Mouse (Mus musculus) ES-Bruce4 (cell line): ENCODE data around the gene Mcoln3. TPM values are rescaled to one million over a fixed set of nuclear protein-coding genes. Genes with fewer than 3 reads are reported as not detected.

Experiments
- H3K27ac ChIP-seq: 2 replicates; pipeline ENCODE4 v1.5.1; 2012; ENCODE audit warnings: low read length, inconsistent platforms; ENCODE audit not compliant: insufficient read depth
- H3K27me3 ChIP-seq: 2 replicates; pipeline ENCODE4 v1.6.1; 2012; ENCODE audit warnings: mild to moderate bottlenecking, low read length, inconsistent platforms; ENCODE audit not compliant: control insufficient read depth, poor library complexity, insufficient read depth, severe bottlenecking
- H3K36me3 ChIP-seq: 2 replicates; pipeline ENCODE4 v1.6.1; 2012; ENCODE audit warnings: inconsistent platforms, mild to moderate bottlenecking, low read length, moderate library complexity; ENCODE audit not compliant: control insufficient read depth, poor library complexity, insufficient read depth, severe bottlenecking
- H3K4me1 ChIP-seq: one replicate; pipeline ENCODE4 v1.8.1; 2011; ENCODE audit warnings: low read length; ENCODE audit not compliant: control insufficient read depth, insufficient read depth
- H3K4me3 ChIP-seq: 2 replicates; pipeline ENCODE4 v1.5.1; 2011; ENCODE audit warnings: low read depth, mild to moderate bottlenecking, low read length
- H3K9ac ChIP-seq: 2 replicates; pipeline ENCODE4 v1.6.1; 2012; ENCODE audit warnings: low read depth, mild to moderate bottlenecking, inconsistent platforms; ENCODE audit not compliant: poor library complexity, severe bottlenecking
- H3K9me3 ChIP-seq: replicated peaks from 2 replicates; pipeline ENCODE4 v1.6.1; 2012; ENCODE audit warnings: mild to moderate bottlenecking, low read length, inconsistent platforms; ENCODE audit not compliant: control insufficient read depth, poor library complexity, insufficient read depth, severe bottlenecking
- CTCF ChIP-seq: IDR thresholded peaks from one replicate; pipeline ENCODE4 v1.8.1; 2011; ENCODE audit warnings: low read depth, low read length
- EP300 ChIP-seq: IDR thresholded peaks from 2 replicates; pipeline ENCODE4 v1.6.1; 2011; ENCODE audit warnings: low read depth, low read length; ENCODE audit not compliant: insufficient read depth
- POLR2A ChIP-seq: IDR thresholded peaks from one replicate; pipeline ENCODE4 v1.8.1; 2011; ENCODE audit warnings: low read length; ENCODE audit not compliant: insufficient read depth
- polyA plus RNA-seq: library from polyadenylated mRNA; stranded (reverse); fragments of >200 nt; gene quantifications from 2 replicates; pipeline ENCODE4 v1.2.4, GENCODE M21; 2011; ENCODE audit warnings: low read depth; ENCODE audit not compliant: missing spikeins, insufficient read depth, insufficient read length

Gene Mcoln3
- polyA plus RNA-seq, 1 experiment = 13.1 TPM

GRCm38 (mm10) chr3:146122807-146123463 is 5.7 kb downstream of the Mcoln3 start:
- H3K9me3 ChIP-seq = no peaks in the 10 kb centered on the region
- no peak overlapping the region for H3K27ac ChIP-seq
- TF ChIP-seq EP300 (no peak), POLR2A (no peak), CTCF (no peak)
- H3K36me3 ChIP-seq = no peaks in the 10 kb centered on the region
- no peak overlapping the region for H3K4me3 ChIP-seq
- no peaks in the 10 kb centered on the region for H3K4me1 ChIP-seq
- H3K27me3 ChIP-seq = no peaks in the 10 kb centered on the region; the same call in 1 of the 2 replicates
- H3K9ac ChIP-seq = no peak overlapping the region

- Histone ChIP-seq H3K4me3 (no peak overlapping the region), H3K27me3 (no peaks in the 10 kb centered on the region; the same call in 1 of the 2 replicates), H3K9ac (no peak overlapping the region), H3K27ac (no peak overlapping the region), H3K4me1 (no peaks in the 10 kb centered on the region), H3K9me3 (no peaks in the 10 kb centered on the region), H3K36me3 (no peaks in the 10 kb centered on the region)
- TF ChIP-seq EP300 (no peak), CTCF (no peak)
These were observed 6.2 kb downstream of the Mcoln3 start for GRCm38 (mm10) chr3:146123464-146123825.

- Histone ChIP-seq H3K9me3 (no peaks in the 10 kb centered on the region), H3K4me1 (no peaks in the 10 kb centered on the region), H3K27ac (no peak overlapping the region), H3K4me3 (no peak overlapping the region), H3K9ac (no peak overlapping the region), H3K36me3 (no peaks in the 10 kb centered on the region), H3K27me3 (no peaks in the 10 kb centered on the region; the same call in 1 of the 2 replicates)
- no peak for TF ChIP-seq EP300
- no peak for TF ChIP-seq CTCF
- TF ChIP-seq POLR2A = no peak
These were observed 10.0 kb downstream of the Mcoln3 start for GRCm38 (mm10) chr3:146127205-146127604.

GRCm38 (mm10) chr3:146134834-146135233 is 17.6 kb downstream of the Mcoln3 start:
- no peaks in the 10 kb centered on the region for H3K27me3 ChIP-seq
- no peak overlapping the region for H3K9ac ChIP-seq
- H3K9me3 ChIP-seq = no peaks in the 10 kb centered on the region
- no peaks in the 10 kb centered on the region for H3K36me3 ChIP-seq
- H3K4me1 ChIP-seq = no peaks in the 10 kb centered on the region
- no peak for TF ChIP-seq POLR2A
- no peak for TF ChIP-seq EP300
- no peak for TF ChIP-seq CTCF
- H3K27ac ChIP-seq = no peak overlapping the region
- no peak overlapping the region for H3K4me3 ChIP-seq

- Histone ChIP-seq H3K4me3 (no peak overlapping the region), H3K27ac (no peak overlapping the region), H3K9ac (no peak overlapping the region), H3K9me3 (no peaks in the 10 kb centered on the region), H3K27me3 (no peaks in the 10 kb centered on the region), H3K4me1 (no peaks in the 10 kb centered on the region), H3K36me3 (no peaks in the 10 kb centered on the region)
- TF ChIP-seq CTCF = no peak
- TF ChIP-seq EP300 = no peak
- no peak for TF ChIP-seq POLR2A
These were observed 18.2 kb downstream of the Mcoln3 start for GRCm38 (mm10) chr3:146135417-146135816.

GRCm38 (mm10) chr3:146136422-146136821 is 19.2 kb downstream of the Mcoln3 start:
- Histone ChIP-seq H3K4me3 (no peak overlapping the region), H3K27ac (no peak overlapping the region), H3K36me3 (no peaks in the 10 kb centered on the region), H3K9ac (no peak overlapping the region), H3K9me3 (no peaks in the 10 kb centered on the region), H3K27me3 (no peaks in the 10 kb centered on the region), H3K4me1 (no peaks in the 10 kb centered on the region)
- TF ChIP-seq CTCF (peak; percentile 46), POLR2A (no peak)
